Mouse (Mus musculus) liver (tissue): ENCODE data around the gene Drg2.

Experiments used
- DNase-seq: peaks from one replicate; pipeline ENCODE4 v3.0.0-alpha.2; 2020; ENCODE audit warnings: mixed read lengths

Drg2 gene

GRCm38 (mm10) chr11:60474534-60474933 is 20.1 kb downstream of the Drg2 start:
- DNase-seq, result no peak

DNA sequence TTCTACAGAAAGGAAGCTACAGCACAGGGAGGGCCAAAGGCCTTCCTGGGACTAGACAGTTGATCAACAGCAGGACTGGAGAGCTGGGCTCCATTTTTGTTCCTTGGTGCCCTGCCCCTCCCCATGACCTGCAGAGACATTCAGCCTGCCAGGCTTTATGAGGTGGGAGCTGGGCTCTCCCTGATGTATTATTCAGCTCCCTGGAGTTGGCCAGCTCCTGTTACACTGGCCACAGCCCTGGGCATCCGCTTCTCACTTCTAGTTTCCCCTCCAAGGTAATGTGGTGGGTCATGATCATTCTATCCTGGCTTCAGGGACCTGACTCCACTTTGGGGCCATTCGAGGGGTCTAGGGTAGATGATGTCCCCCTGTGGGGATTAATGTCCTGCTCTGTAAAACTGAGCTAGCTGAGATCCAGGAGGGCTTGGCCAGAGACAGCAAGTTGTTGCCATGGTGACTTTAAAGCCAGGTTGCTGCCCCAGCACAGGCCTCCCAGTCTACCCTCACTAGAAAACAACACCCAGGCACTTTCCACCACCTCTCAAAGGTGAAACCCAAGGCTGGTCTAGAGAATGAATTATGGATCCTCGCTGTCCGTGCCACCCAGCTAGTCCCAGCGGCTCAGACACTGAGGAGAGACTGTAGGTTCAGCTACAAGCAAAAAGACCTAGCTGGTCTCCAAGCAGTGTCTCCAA is 21.4 kb downstream of the Drg2 start:
- DNase-seq, result no peak

DNA sequence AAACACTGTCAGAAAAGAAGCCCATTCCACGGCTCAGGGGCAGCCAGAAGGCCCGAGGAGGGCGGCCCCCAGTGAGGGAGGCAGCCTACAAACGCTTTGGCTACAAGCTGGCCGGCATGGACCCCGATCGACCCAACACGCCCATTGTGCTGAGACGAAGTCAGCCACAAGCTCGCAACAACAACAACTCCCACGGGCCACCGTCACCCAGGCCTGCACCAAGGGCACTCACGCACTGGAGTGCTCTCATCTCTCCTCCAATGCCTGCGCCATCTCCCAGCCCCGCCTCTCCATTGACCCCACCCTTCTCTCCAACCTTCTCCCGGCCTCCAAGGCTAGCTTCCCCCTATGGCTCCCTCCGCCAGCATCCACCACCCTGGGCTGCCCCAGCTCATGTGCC is 23.7 kb downstream of the Drg2 start:
- DNase-seq, result peak; percentile 42

GRCm38 (mm10) chr11:60486267-60486666 is 31.9 kb downstream of the Drg2 start:
- DNase-seq, result peak; percentile 79

DNA sequence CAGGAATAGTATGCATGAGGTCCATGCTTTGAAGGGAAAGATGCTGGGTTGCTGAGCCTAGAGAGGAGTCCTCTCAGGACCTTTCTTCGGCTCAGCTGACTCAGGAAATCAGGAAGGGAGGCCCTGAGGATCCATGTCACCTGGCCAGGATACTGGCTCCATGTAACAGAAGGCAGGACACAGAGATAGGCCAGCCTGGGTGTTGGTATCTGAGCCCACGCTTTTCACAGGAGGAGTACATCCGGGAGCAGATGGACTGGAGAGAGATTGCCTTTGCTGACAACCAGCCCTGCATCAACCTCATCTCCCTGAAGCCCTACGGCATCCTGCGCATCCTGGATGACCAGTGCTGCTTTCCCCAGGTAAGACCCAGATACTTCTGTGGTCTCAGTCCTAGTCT is 38.3 kb downstream of the Drg2 start:
- no peak for DNase-seq

DNA sequence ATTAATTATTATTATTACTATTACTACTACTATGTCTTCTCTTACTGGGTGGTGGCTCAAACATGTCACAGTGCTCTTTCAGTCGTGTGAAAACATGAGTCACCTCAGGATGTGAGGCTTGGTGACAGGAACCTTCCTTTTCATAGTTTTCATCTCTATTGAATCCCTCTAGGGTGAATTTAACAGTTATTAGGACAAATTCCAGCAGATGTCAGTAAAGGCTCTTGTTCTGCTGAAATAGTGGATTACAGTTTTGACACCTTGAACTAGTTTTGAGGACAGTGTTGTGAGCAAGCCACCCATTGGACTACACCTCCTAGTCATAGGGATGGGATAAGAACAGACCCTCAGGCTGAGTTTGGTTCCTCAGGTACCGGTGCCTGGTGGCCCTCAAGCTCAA is 41.3 kb downstream of the Drg2 start:
- DNase-seq, result no peak

DNA sequence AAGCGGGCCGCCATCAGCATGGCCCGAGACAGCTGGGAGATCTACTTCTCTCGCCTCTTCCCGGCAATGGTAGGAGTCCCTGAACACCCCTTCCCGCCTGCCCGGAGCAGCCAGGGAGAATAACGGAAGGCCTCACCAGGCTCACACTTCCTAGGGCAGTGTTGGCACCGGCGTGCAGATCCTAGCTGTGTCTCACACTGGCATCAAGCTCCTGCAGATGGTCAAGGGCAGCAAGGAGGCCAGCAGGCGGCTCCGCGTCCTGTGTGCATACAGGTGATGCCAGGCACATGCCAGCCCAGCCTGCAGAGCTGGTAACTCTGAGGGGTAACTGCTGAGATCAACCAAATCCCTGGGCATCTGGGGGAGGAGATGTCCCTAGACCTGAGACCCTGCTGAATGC is 52.9 kb downstream of the Drg2 start:
- DNase-seq, result no peak

DNA sequence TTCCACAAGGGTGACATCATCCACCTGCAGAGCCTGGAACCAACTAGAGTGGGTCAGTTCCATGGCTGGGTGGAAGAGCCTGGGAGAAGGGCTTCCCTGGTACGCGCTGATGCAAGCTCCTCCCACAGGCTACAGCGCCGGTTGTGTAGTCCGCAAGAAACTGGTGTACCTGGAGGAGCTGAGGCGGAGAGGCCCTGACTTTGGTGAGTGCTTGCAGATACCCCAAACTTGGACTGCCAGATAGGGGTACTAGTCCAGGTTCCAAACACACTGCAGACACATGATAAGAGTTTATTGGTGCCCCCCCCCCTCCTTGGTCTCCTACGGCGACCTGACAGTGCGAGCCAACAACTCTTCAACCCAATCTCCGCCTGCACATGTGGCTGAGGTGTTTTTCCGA is 54.6 kb downstream of the Drg2 start:
- DNase-seq, result peak; percentile 81

DNA sequence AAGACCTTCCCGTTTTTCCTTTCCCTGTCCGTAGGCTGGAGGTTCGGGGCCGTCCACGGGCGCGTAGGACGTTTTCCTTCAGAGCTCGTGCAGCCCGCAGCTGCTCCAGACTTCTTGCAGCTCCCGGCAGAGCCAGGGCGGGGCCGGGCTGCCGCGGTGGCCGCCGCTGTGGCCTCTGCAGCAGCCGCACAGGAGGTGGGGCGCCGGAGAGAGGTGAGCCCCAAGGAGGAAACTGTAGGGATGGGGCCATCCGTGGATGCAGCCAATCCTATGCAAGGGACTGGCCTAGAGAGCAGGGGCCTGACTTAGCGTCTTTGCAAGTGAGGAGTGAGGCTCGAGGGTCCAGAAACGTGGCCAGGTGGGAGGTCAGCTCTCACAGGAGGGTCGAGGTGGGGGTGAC is 55.1 kb downstream of the Drg2 start:
- peak; percentile 69 for DNase-seq

DNA sequence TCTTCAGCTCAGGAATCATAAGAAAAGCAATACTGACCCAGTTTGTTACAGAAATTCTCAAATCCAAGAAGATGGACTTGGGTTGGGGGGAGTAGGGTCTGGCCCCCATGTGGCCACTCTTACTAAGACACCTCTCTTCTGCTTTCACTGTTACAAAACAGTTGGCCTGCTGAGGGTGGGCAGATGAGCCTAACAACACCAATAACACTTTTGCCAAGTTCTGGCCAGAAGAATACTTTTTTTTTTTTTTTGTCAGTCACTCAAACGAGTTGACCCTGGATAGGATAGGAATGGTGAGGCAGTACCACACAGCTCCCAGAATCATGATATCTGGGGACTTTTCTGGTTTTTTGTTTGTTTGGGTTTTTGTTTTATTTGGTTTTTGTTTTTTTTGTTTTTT is 57.5 kb downstream of the Drg2 start:
- no peak for DNase-seq

- no peak for DNase-seq
Measured at GRCm38 (mm10) chr11:60512520-60512919, 58.1 kb downstream of the Drg2 start.

- DNase-seq, result no peak
Measured at GRCm38 (mm10) chr11:60514941-60515340, 60.5 kb downstream of the Drg2 start.

DNA sequence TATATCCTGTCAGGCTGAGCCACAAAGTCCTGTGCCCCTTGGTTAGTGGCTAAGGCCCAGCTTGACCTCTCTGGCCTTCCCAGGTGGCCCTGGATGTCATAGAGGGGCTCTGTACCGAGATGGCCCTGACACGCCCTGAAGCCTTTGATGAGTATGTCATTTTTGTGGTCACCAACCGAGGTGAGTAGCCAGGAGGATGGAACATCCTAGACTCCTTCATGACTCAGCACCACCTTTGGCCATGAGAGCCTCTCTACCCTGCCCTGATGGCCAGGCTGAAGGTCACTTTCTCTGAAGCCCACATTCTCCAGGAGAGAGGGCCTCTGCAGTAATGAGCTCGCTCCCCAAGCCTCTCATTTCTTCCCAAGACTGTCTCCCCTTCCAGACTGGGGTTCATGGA is 63.9 kb downstream of the Drg2 start:
- no peak for DNase-seq
